Mouse (Mus musculus): ENCODE data around the gene Mri1.

Gene Mri1

GRCm38 (mm10) chr8:84236410-84236997, 20.6 kb downstream of the Mri1 start:
- DNase-seq: peak; percentile 33

- peak; percentile 25 for DNase-seq
Measured at GRCm38 (mm10) chr8:84235746-84236409, 21.2 kb downstream of the Mri1 start.

- no peak for DNase-seq
Measured at GRCm38 (mm10) chr8:84233055-84233454, 24.1 kb downstream of the Mri1 start.

- no peak for DNase-seq
Measured at GRCm38 (mm10) chr8:84230735-84231134, 26.4 kb downstream of the Mri1 start.

GRCm38 (mm10) chr8:84223322-84224029, 33.6 kb downstream of the Mri1 start:
- DNase-seq: no peak

GRCm38 (mm10) chr8:84222566-84223165, 34.5 kb downstream of the Mri1 start:
- DNase-seq: no peak

- DNase-seq: no peak
Measured at GRCm38 (mm10) chr8:84220105-84220504, 37.0 kb downstream of the Mri1 start.

- DNase-seq: no peak
Measured at GRCm38 (mm10) chr8:84218143-84218542, 39.0 kb downstream of the Mri1 start.

- no peak for DNase-seq
Measured at GRCm38 (mm10) chr8:84217206-84217605, 39.9 kb downstream of the Mri1 start.

- no peak for DNase-seq
Measured at GRCm38 (mm10) chr8:84213277-84213676, 43.8 kb downstream of the Mri1 start.

- no peak for DNase-seq
Measured at GRCm38 (mm10) chr8:84211881-84212563, 45.1 kb downstream of the Mri1 start.

GRCm38 (mm10) chr8:84211202-84211601, 45.9 kb downstream of the Mri1 start:
- DNase-seq: no peak

- peak; percentile 84 for DNase-seq
Measured at GRCm38 (mm10) chr8:84210167-84210791, 46.8 kb downstream of the Mri1 start.

- peak; percentile 71 for DNase-seq
Measured at GRCm38 (mm10) chr8:84208381-84209380, 48.4 kb downstream of the Mri1 start.

GRCm38 (mm10) chr8:84207811-84208210, 49.3 kb downstream of the Mri1 start:
- peak; percentile 81 for DNase-seq

- DNase-seq: no peak
Measured at GRCm38 (mm10) chr8:84206666-84207065, 50.5 kb downstream of the Mri1 start.

GRCm38 (mm10) chr8:84205073-84205472, 52.1 kb downstream of the Mri1 start:
- DNase-seq: no peak

GRCm38 (mm10) chr8:84203975-84204772, 53.0 kb downstream of the Mri1 start:
- peak; percentile 85 for DNase-seq

GRCm38 (mm10) chr8:84202938-84203917, 53.9 kb downstream of the Mri1 start:
- DNase-seq: peak; percentile 93

Measured in kidney, postnatal 14 days (tissue).